Mouse (Mus musculus): Measurements from ENCODE around the gene Cbx4. TPM values are rescaled to one million over a fixed set of nuclear protein-coding genes. Genes with fewer than 3 reads are reported as not detected.
A peak's percentile ranks its signal among the peaks of the same experiment; 100 is the strongest.

Gene Cbx4
- polyA plus RNA-seq, 1 experiment, result 12.1 TPM

- H3K79me3 ChIP-seq (ENCODE audit: low read depth), result no peaks in the 10 kb centered on the region
- H3K36me3 ChIP-seq (ENCODE audit: control insufficient read depth, insufficient read depth), result no peaks in the 10 kb centered on the region
- TF ChIP-seq CTCF (IDR thresholded peaks at IDR 0.05; ENCODE audit: control insufficient read depth, insufficient read depth, insufficient read length) (no peak), FOSL1 (IDR thresholded peaks at IDR 0.05; ENCODE audit: insufficient read depth, low read length, poor library complexity, severe bottlenecking) (no peak)
- peak overlapping the region; percentile 43 for H3ac ChIP-seq (ENCODE audit: control insufficient read depth, insufficient read length, low read depth)
- peak overlapping the region; percentile 26 for H3K4me3 ChIP-seq (ENCODE audit: insufficient read depth, poor library complexity, severe bottlenecking)
- peaks cover 1% of the 10 kb centered on the region for H3K79me2 ChIP-seq (ENCODE audit: control insufficient read depth, insufficient read depth)
- H3K27me3 ChIP-seq (ENCODE audit: control insufficient read depth, insufficient read depth, insufficient read length), result peaks cover 7% of the 10 kb centered on the region
Measured at GRCm38 (mm10) chr11:119090076-119090960, 4.3 kb upstream of the Cbx4 start.

- Histone ChIP-seq H3K27me3 (ENCODE audit: control insufficient read depth, insufficient read depth, insufficient read length) (peaks cover 7% of the 10 kb centered on the region), H3K79me3 (ENCODE audit: low read depth) (peaks cover 4% of the 10 kb centered on the region), H3K36me3 (ENCODE audit: control insufficient read depth, insufficient read depth) (no peaks in the 10 kb centered on the region), H3K4me3 (ENCODE audit: insufficient read depth, poor library complexity, severe bottlenecking) (no peak overlapping the region), H3K79me2 (ENCODE audit: control insufficient read depth, insufficient read depth) (peaks cover 10% of the 10 kb centered on the region), H3ac (ENCODE audit: control insufficient read depth, insufficient read length, low read depth) (no peak overlapping the region)
- no peak for TF ChIP-seq CTCF (IDR thresholded peaks at IDR 0.05; ENCODE audit: control insufficient read depth, insufficient read depth, insufficient read length)
- TF ChIP-seq MYOD1 (IDR thresholded peaks at IDR 0.05; ENCODE audit: control insufficient read depth, insufficient read length, low read depth), result no peak
- TF ChIP-seq FOSL1 (IDR thresholded peaks at IDR 0.05; ENCODE audit: insufficient read depth, low read length, poor library complexity, severe bottlenecking), result no peak
- TF ChIP-seq MYOG (IDR thresholded peaks at IDR 0.05; ENCODE audit: control insufficient read depth, extremely low read depth, insufficient read length), result no peak
- no peak for TF ChIP-seq CEBPB (IDR thresholded peaks at IDR 0.05; ENCODE audit: low read depth)
- no peak for TF ChIP-seq USF1 (IDR thresholded peaks at IDR 0.05; ENCODE audit: low read depth)
- no peak for TF ChIP-seq MAX (IDR thresholded peaks at IDR 0.05)
Measured at GRCm38 (mm10) chr11:119089235-119090075, 3.4 kb upstream of the Cbx4 start.

GRCm38 (mm10) chr11:119088391-119089234 lies 2.6 kb upstream of the Cbx4 start:
- Histone ChIP-seq H3K27me3 (ENCODE audit: control insufficient read depth, insufficient read depth, insufficient read length) (peaks cover 7% of the 10 kb centered on the region), H3K79me3 (ENCODE audit: low read depth) (peaks cover 7% of the 10 kb centered on the region), H3K36me3 (ENCODE audit: control insufficient read depth, insufficient read depth) (no peaks in the 10 kb centered on the region), H3K79me2 (ENCODE audit: control insufficient read depth, insufficient read depth) (peaks cover 18% of the 10 kb centered on the region), H3K4me3 (ENCODE audit: insufficient read depth, poor library complexity, severe bottlenecking) (no peak overlapping the region), H3ac (ENCODE audit: control insufficient read depth, insufficient read length, low read depth) (no peak overlapping the region)
- TF ChIP-seq MYOD1 (IDR thresholded peaks at IDR 0.05; ENCODE audit: control insufficient read depth, insufficient read length, low read depth), result no peak
- no peak for TF ChIP-seq MAX (IDR thresholded peaks at IDR 0.05)
- no peak for TF ChIP-seq CTCF (IDR thresholded peaks at IDR 0.05; ENCODE audit: control insufficient read depth, insufficient read depth, insufficient read length)
- TF ChIP-seq FOSL1 (IDR thresholded peaks at IDR 0.05; ENCODE audit: insufficient read depth, low read length, poor library complexity, severe bottlenecking), result no peak
- TF ChIP-seq USF1 (IDR thresholded peaks at IDR 0.05; ENCODE audit: low read depth), result no peak
- no peak for TF ChIP-seq CEBPB (IDR thresholded peaks at IDR 0.05; ENCODE audit: low read depth)
- no peak for TF ChIP-seq MYOG (IDR thresholded peaks at IDR 0.05; ENCODE audit: control insufficient read depth, extremely low read depth, insufficient read length)

- Histone ChIP-seq H3K79me3 (ENCODE audit: low read depth) (peaks cover 9% of the 10 kb centered on the region), H3K27me3 (ENCODE audit: control insufficient read depth, insufficient read depth, insufficient read length) (peaks cover 7% of the 10 kb centered on the region), H3K36me3 (ENCODE audit: control insufficient read depth, insufficient read depth) (peaks cover 4% of the 10 kb centered on the region), H3K79me2 (ENCODE audit: control insufficient read depth, insufficient read depth) (peaks cover 27% of the 10 kb centered on the region), H3K4me3 (ENCODE audit: insufficient read depth, poor library complexity, severe bottlenecking) (no peak overlapping the region), H3ac (ENCODE audit: control insufficient read depth, insufficient read length, low read depth) (no peak overlapping the region)
- TF ChIP-seq CTCF (IDR thresholded peaks at IDR 0.05; ENCODE audit: control insufficient read depth, insufficient read depth, insufficient read length), result no peak
- peak; percentile 95 for TF ChIP-seq CEBPB (IDR thresholded peaks at IDR 0.05; ENCODE audit: low read depth)
- no peak for TF ChIP-seq USF1 (IDR thresholded peaks at IDR 0.05; ENCODE audit: low read depth)
- TF ChIP-seq MAX (IDR thresholded peaks at IDR 0.05), result no peak
Measured at GRCm38 (mm10) chr11:119087301-119088082, 1.5 kb upstream of the Cbx4 start.

Measured in C2C12 (cell line).